Mouse (Mus musculus) CH12.LX (cell line): ENCODE results near the gene Rfc1. TPM values are rescaled to one million over a fixed set of nuclear protein-coding genes. Genes with fewer than 3 reads are reported as not detected.

Experiments used
- DNase-seq: peaks from one replicate; pipeline ENCODE4 v3.0.0-alpha.2; 2013; ENCODE audit errors: extremely low read depth
- H3K27ac ChIP-seq: 2 replicates; pipeline ENCODE4 v1.5.1; 2012; ENCODE audit warnings: low read depth, mild to moderate bottlenecking, control low read depth, moderate library complexity; ENCODE audit not compliant: insufficient read depth
- H3K27me3 ChIP-seq: replicated peaks from 2 replicates; pipeline ENCODE3; 2012; ENCODE audit warnings: inconsistent platforms
- H3K36me3 ChIP-seq, 2 experiments: replicated peaks in 1 of 2; 2 replicates each; pipeline versions ENCODE3 to v1.6.1; 2012; ENCODE audit warnings: inconsistent platforms in 1 of 2, low read length in 1 of 2, mild to moderate bottlenecking in 1 of 2, mixed read lengths in 1 of 2, moderate library complexity in 1 of 2; ENCODE audit not compliant: control insufficient read depth in 1 of 2, insufficient read depth in 1 of 2
- H3K4me1 ChIP-seq, 2 experiments: 2 replicates each; pipeline ENCODE4 v1.6.1; 2012; ENCODE audit warnings: inconsistent platforms in 1 of 2, moderate library complexity in 1 of 2; ENCODE audit not compliant: insufficient read depth in 2 of 2, control insufficient read depth in 1 of 2
- H3K4me2 ChIP-seq: 2 replicates; pipeline ENCODE4 v1.6.1; 2012; ENCODE audit warnings: low read depth, mild to moderate bottlenecking, control low read depth; ENCODE audit not compliant: poor library complexity, insufficient read depth, severe bottlenecking
- H3K4me3 ChIP-seq, 3 experiments: fragments of 150-350 bp in 1 of 3; sonication (generic) in 1 of 3; replicated peaks in 1 of 3; 2 replicates each; pipeline versions ENCODE3 to v1.5.1; 2011 to 2012; ENCODE audit warnings: low read depth in 2 of 3, low read length in 2 of 3, mild to moderate bottlenecking in 2 of 3, moderate library complexity in 2 of 3, control low read depth in 1 of 3, improper control_type of control experiment in 1 of 3, inconsistent platforms in 1 of 3, mixed read lengths in 1 of 3; ENCODE audit not compliant: poor library complexity in 1 of 3
- H3K79me2 ChIP-seq: replicated peaks from 2 replicates; pipeline ENCODE4 v1.6.1; 2012; ENCODE audit warnings: mild to moderate bottlenecking, moderate library complexity; ENCODE audit not compliant: control insufficient read depth, poor library complexity, insufficient read depth, severe bottlenecking; ENCODE audit errors: extremely low read depth
- H3K9ac ChIP-seq: 2 replicates; pipeline ENCODE4 v1.6.1; 2012; ENCODE audit warnings: low read depth, mild to moderate bottlenecking, control low read depth, moderate library complexity; ENCODE audit not compliant: insufficient read depth
- H3K9me3 ChIP-seq: replicated peaks from 2 replicates; pipeline ENCODE3; 2012; ENCODE audit warnings: low read length, inconsistent platforms, mixed read lengths
- BHLHE40 ChIP-seq: IDR thresholded peaks from 2 replicates; pipeline ENCODE4 v1.6.1; 2011; ENCODE audit warnings: mild to moderate bottlenecking, low read depth, low read length, improper control_type of control experiment
- CHD1 ChIP-seq: IDR thresholded peaks from 2 replicates; pipeline ENCODE4 v1.6.1; 2012; ENCODE audit warnings: low read depth, low read length, improper control_type of control experiment, inconsistent platforms
- CHD2 ChIP-seq: IDR thresholded peaks from 2 replicates; pipeline ENCODE4 v1.6.1; 2011; ENCODE audit warnings: low read length, improper control_type of control experiment
- CTCF ChIP-seq, 2 experiments: IDR thresholded peaks in 1 of 2; conservative IDR thresholded peaks in 1 of 2; 2 replicates each; pipeline ENCODE4 v1.5.1; 2011 to 2012; ENCODE audit warnings: low read depth in 2 of 2, low read length in 2 of 2, improper control_type of control experiment in 1 of 2, inconsistent platforms in 1 of 2, mild to moderate bottlenecking in 1 of 2, moderate library complexity in 1 of 2
- E2F4 ChIP-seq: IDR thresholded peaks from 2 replicates; pipeline ENCODE4 v1.6.1; 2011; ENCODE audit warnings: low read depth, low read length, improper control_type of control experiment; ENCODE audit not compliant: insufficient replicate concordance
- ELF1 ChIP-seq: IDR thresholded peaks from 2 replicates; pipeline ENCODE4 v1.6.1; 2014; ENCODE audit warnings: low read depth, mild to moderate bottlenecking, inconsistent platforms, low read length, improper control_type of control experiment
- EP300 ChIP-seq: IDR thresholded peaks from 2 replicates; pipeline ENCODE4 v1.6.1; 2011; ENCODE audit warnings: low read length, improper control_type of control experiment
- ETS1 ChIP-seq: conservative IDR thresholded peaks from 2 replicates; pipeline ENCODE4 v1.6.1; 2012; ENCODE audit warnings: low read depth, mild to moderate bottlenecking, inconsistent platforms, low read length, improper control_type of control experiment, moderate library complexity
- GABPA ChIP-seq: IDR thresholded peaks from 2 replicates; pipeline ENCODE4 v1.6.1; 2012; ENCODE audit warnings: low read depth, low read length, improper control_type of control experiment, inconsistent platforms; ENCODE audit not compliant: insufficient replicate concordance
- HCFC1 ChIP-seq: IDR thresholded peaks from 2 replicates; pipeline ENCODE4 v1.6.1; 2012; ENCODE audit warnings: low read depth, mild to moderate bottlenecking, inconsistent platforms, low read length, improper control_type of control experiment
- JUN ChIP-seq: IDR thresholded peaks from 2 replicates; pipeline ENCODE4 v1.6.1; 2011; ENCODE audit warnings: low read depth, mild to moderate bottlenecking, low read length, improper control_type of control experiment, moderate library complexity; ENCODE audit not compliant: insufficient read depth
- MAFK ChIP-seq: IDR thresholded peaks from 2 replicates; pipeline ENCODE4 v1.6.1; 2011; ENCODE audit warnings: low read length, improper control_type of control experiment; ENCODE audit not compliant: insufficient replicate concordance
- MAX ChIP-seq: IDR thresholded peaks from 2 replicates; pipeline ENCODE4 v1.6.1; 2011; ENCODE audit warnings: low read length, improper control_type of control experiment
- MXI1 ChIP-seq: IDR thresholded peaks from 2 replicates; pipeline ENCODE4 v1.6.1; 2011; ENCODE audit warnings: mild to moderate bottlenecking, low read depth, low read length, improper control_type of control experiment
- NELFE ChIP-seq: IDR thresholded peaks from 2 replicates; pipeline ENCODE4 v1.6.1; 2011; ENCODE audit warnings: low read depth, low read length, improper control_type of control experiment
- NRF1 ChIP-seq: IDR thresholded peaks from 2 replicates; pipeline ENCODE4 v1.6.1; 2014; ENCODE audit warnings: low read depth, mild to moderate bottlenecking, inconsistent platforms, low read length, improper control_type of control experiment, moderate library complexity
- PAX5 ChIP-seq: IDR thresholded peaks from 2 replicates; pipeline ENCODE4 v1.6.1; 2012; ENCODE audit warnings: low read length, inconsistent platforms, mixed read lengths
- POLR2A ChIP-seq: IDR thresholded peaks from 2 replicates; pipeline ENCODE4 v1.6.1; 2011; ENCODE audit warnings: low read depth, mild to moderate bottlenecking, improper control_type of control experiment, low read length
- POLR2AphosphoS2 ChIP-seq: IDR thresholded peaks from 2 replicates; pipeline ENCODE4 v1.6.1; 2011; ENCODE audit warnings: low read depth, low read length, improper control_type of control experiment
- RAD21 ChIP-seq: IDR thresholded peaks from 2 replicates; pipeline ENCODE4 v1.6.1; 2011; ENCODE audit warnings: low read depth, mild to moderate bottlenecking, low read length, improper control_type of control experiment, moderate library complexity
- RCOR1 ChIP-seq: conservative IDR thresholded peaks from 2 replicates; pipeline ENCODE4 v1.6.1; 2012; ENCODE audit warnings: low read depth, mild to moderate bottlenecking, inconsistent platforms, low read length, improper control_type of control experiment
- SIN3A ChIP-seq: IDR thresholded peaks from 2 replicates; pipeline ENCODE4 v1.6.1; 2012; ENCODE audit warnings: low read length, improper control_type of control experiment, inconsistent platforms
- SMC3 ChIP-seq: IDR thresholded peaks from 2 replicates; pipeline ENCODE4 v1.6.1; 2011; ENCODE audit warnings: low read depth, low read length, improper control_type of control experiment
- TCF12 ChIP-seq: IDR thresholded peaks from 2 replicates; pipeline ENCODE4 v1.6.1; 2014; ENCODE audit warnings: low read depth, mild to moderate bottlenecking, inconsistent platforms, low read length, improper control_type of control experiment
- UBTF ChIP-seq: IDR thresholded peaks from 2 replicates; pipeline ENCODE4 v1.6.1; 2012; ENCODE audit warnings: low read depth, mild to moderate bottlenecking, inconsistent platforms, low read length, improper control_type of control experiment, moderate library complexity
- USF1 ChIP-seq: IDR thresholded peaks from 2 replicates; pipeline ENCODE4 v1.6.1; 2014; ENCODE audit warnings: low read depth, mild to moderate bottlenecking, inconsistent platforms, low read length, improper control_type of control experiment
- USF2 ChIP-seq: conservative IDR thresholded peaks from 2 replicates; pipeline ENCODE4 v1.6.1; 2011; ENCODE audit warnings: low read depth, low read length, improper control_type of control experiment
- ZC3H11A ChIP-seq: IDR thresholded peaks from 2 replicates; pipeline ENCODE4 v1.6.1; 2012; ENCODE audit warnings: low read depth, mild to moderate bottlenecking, inconsistent platforms, low read length, improper control_type of control experiment
- ZKSCAN1 ChIP-seq: IDR thresholded peaks from 2 replicates; pipeline ENCODE4 v1.6.1; 2012; ENCODE audit warnings: low read depth, inconsistent platforms, low read length, improper control_type of control experiment, borderline replicate concordance
- ZMIZ1 ChIP-seq: IDR thresholded peaks from 2 replicates; pipeline ENCODE4 v1.6.1; 2012; ENCODE audit warnings: low read depth, mild to moderate bottlenecking, inconsistent platforms, low read length, improper control_type of control experiment
- ZNF384 ChIP-seq: IDR thresholded peaks from 2 replicates; pipeline ENCODE4 v1.6.1; 2012; ENCODE audit warnings: low read depth, low read length, improper control_type of control experiment, inconsistent platforms
- dilution Hi-C: fragments of 300-500 bp; cut with MboI; formaldehyde crosslinking; loops from 2 replicates; pipeline ENCODE4 v1.14.3; 2020; ENCODE audit warnings: low sequenced_read_pairs; ENCODE audit not compliant: extremely low pct_unique_long_range_greater_than_20kb, extremely low pct_ligation_motif_present
- in situ Hi-C: fragments of 300-500 bp; cut with MboI; formaldehyde crosslinking; loops from 3 replicates; pipeline ENCODE4 v1.14.3; 2019; ENCODE audit warnings: low sequenced_read_pairs, low pct_ligation_motif_present, low pct_unique_long_range_greater_than_20kb, mixed read lengths
- polyA plus RNA-seq: library from polyadenylated mRNA; unstranded; fragments of >175 nt; gene quantifications from 2 replicates; pipeline ENCODE4 v1.2.1, GENCODE M21; 2012; ENCODE audit warnings: low read depth; ENCODE audit not compliant: insufficient read length
- total RNA-seq, 2 experiments: library from RNA; depleted of rRNA; stranded (reverse); fragments of 300-350 nt in 1 of 2; fragments of >200 nt in 1 of 2; gene quantifications; 2 replicates each; pipeline ENCODE4 v1.2.3; 2012 to 2014

The Rfc1 gene
- total and polyA plus RNA-seq, 3 experiments: 64.9 to 83.1 (median 80.8) TPM

- TF ChIP-seq ELF1: no peak
Observed at GRCm38 (mm10) chr5:65334788-65335187, 682 bp downstream of the Rfc1 start (continued).

GRCm38 (mm10) chr5:65329971-65330370 is 5.5 kb downstream of the Rfc1 start:
- H3K27me3 ChIP-seq: no peaks in the 10 kb centered on the region
- no peak overlapping the region for H3K9ac ChIP-seq
- peaks cover 3 to 78% of the 10 kb centered on the region in 2 experiments; a peak in 3 of 4 replicates for H3K4me1 ChIP-seq
- H3K27ac ChIP-seq: no peak overlapping the region
- peaks cover 2 to 31% of the 10 kb centered on the region in 2 experiments for H3K36me3 ChIP-seq
- no peaks in the 10 kb centered on the region for H3K9me3 ChIP-seq
- no peak for TF ChIP-seq POLR2A
- TF ChIP-seq PAX5: no peak
- no peak for TF ChIP-seq HCFC1
- TF ChIP-seq UBTF: no peak
- no peak for TF ChIP-seq E2F4
- TF ChIP-seq MAX: no peak
- no peak for TF ChIP-seq ETS1
- no peak for TF ChIP-seq TCF12
- no peak for TF ChIP-seq ZKSCAN1
- TF ChIP-seq SMC3: no peak
- TF ChIP-seq SIN3A: no peak
- TF ChIP-seq EP300: no peak
- no peak for TF ChIP-seq BHLHE40
- TF ChIP-seq MXI1: no peak
- TF ChIP-seq CTCF (conservative IDR thresholded peaks at IDR 0.05 in 1 of 2, IDR thresholded peaks at IDR 0.05 in 1 of 2; ENCODE audit: low read depth in 2 of 2, low read length in 2 of 2): no peak
- no peak for TF ChIP-seq USF1
- no peak for TF ChIP-seq JUN
- no peak for TF ChIP-seq USF2
- TF ChIP-seq MAFK: no peak
- no peak for TF ChIP-seq RCOR1
- DNase-seq: no peak
- peaks cover 64% of the 10 kb centered on the region for H3K79me2 ChIP-seq
- H3K4me2 ChIP-seq: no peak overlapping the region
- dilution Hi-C loops: no loop called here
- in situ Hi-C loops: no loop called here
- no peak overlapping the region for H3K4me3 ChIP-seq

DNA sequence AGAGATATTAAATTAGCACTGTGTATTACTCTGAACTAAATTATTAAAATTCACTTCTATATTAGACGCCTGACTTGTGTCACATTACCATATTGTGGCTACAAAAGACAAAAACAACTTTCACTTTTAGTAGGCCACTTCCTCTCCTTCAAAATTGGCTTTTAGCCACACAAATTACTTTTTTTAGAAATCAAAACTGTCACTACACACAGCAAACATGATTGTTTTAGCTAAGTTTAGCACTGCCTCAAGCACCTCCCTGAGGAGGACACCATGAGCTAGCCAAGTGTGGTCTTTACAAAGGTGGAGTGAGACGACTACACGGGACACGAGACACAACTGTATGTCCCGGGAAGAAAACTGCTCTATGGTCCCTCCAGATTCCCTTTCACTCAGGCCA is 9.3 kb downstream of the Rfc1 start:
- Histone ChIP-seq H3K36me3 (peaks cover 5 to 25% of the 10 kb centered on the region in 2 experiments), H3K4me1 (peaks cover 8 to 91% of the 10 kb centered on the region in 2 experiments), H3K27ac (no peak overlapping the region), H3K27me3 (no peaks in the 10 kb centered on the region), H3K79me2 (peaks cover 51% of the 10 kb centered on the region), H3K9ac (no peak overlapping the region; the same call in 1 of the 2 replicates), H3K9me3 (no peaks in the 10 kb centered on the region), H3K4me2 (peak overlapping the region; percentile 58), H3K4me3 (peak overlapping the region in 1 of 3 experiments; percentile 18)
- in situ Hi-C loops: no loop called here
- dilution Hi-C loops: no loop called here
- DNase-seq: peak; percentile 67
- TF ChIP-seq MAX: no peak
- peak; percentile 62 for TF ChIP-seq ZNF384
- no peak for TF ChIP-seq GABPA
- no peak for TF ChIP-seq CTCF (conservative IDR thresholded peaks at IDR 0.05 in 1 of 2, IDR thresholded peaks at IDR 0.05 in 1 of 2; ENCODE audit: low read depth in 2 of 2, low read length in 2 of 2)
- TF ChIP-seq ZMIZ1: no peak
- TF ChIP-seq RAD21: no peak
- no peak for TF ChIP-seq MXI1
- no peak for TF ChIP-seq POLR2AphosphoS2
- peak; percentile 88 for TF ChIP-seq ETS1
- no peak for TF ChIP-seq NRF1
- no peak for TF ChIP-seq TCF12
- no peak for TF ChIP-seq CHD2
- TF ChIP-seq RCOR1: 0 out of 2 replicates have a peak, but pooled peaks have one; percentile 20
- TF ChIP-seq NELFE: no peak
- TF ChIP-seq POLR2A: no peak
- TF ChIP-seq BHLHE40: peak; percentile 95
- no peak for TF ChIP-seq SMC3
- TF ChIP-seq CHD1: no peak
- no peak for TF ChIP-seq ZC3H11A
- TF ChIP-seq USF1: no peak
- TF ChIP-seq EP300: peak; percentile 90
